Mouse (Mus musculus) C2C12 (cell line): Measurements from ENCODE around the gene 1700003H04Rik.

Experiments
- CTCF ChIP-seq: IDR thresholded peaks from one replicate; pipeline ENCODE4 v1.5.1; 2011; ENCODE audit not compliant: control insufficient read depth, insufficient read depth, insufficient read length
- FOSL1 ChIP-seq: IDR thresholded peaks from one replicate; pipeline ENCODE4 v1.8.0; 2011; ENCODE audit warnings: mild to moderate bottlenecking, low read length; ENCODE audit not compliant: poor library complexity, insufficient read depth, severe bottlenecking
- MAX ChIP-seq: IDR thresholded peaks from one replicate; pipeline ENCODE4 v1.6.1; 2011; ENCODE audit warnings: mild to moderate bottlenecking, control low read depth
- MYOD1 ChIP-seq: IDR thresholded peaks from one replicate; pipeline ENCODE4 v1.6.1; 2011; ENCODE audit warnings: low read depth; ENCODE audit not compliant: control insufficient read depth, insufficient read length
- MYOG ChIP-seq: IDR thresholded peaks from one replicate; pipeline ENCODE4 v1.6.1; 2011; ENCODE audit not compliant: control insufficient read depth, insufficient read length; ENCODE audit errors: extremely low read depth
- USF1 ChIP-seq: IDR thresholded peaks from one replicate; pipeline ENCODE4 v1.6.1; 2011; ENCODE audit warnings: low read depth, mild to moderate bottlenecking, control low read depth, moderate library complexity

GRCm38 (mm10) chr3:124606021-124606517, 25.2 kb upstream of the 1700003H04Rik start:
- TF ChIP-seq CTCF (no peak), USF1 (no peak), MYOD1 (no peak), MAX (no peak), MYOG (no peak), FOSL1 (no peak)
